Mouse (Mus musculus): ENCODE measurements around the gene Psd.

DNA sequence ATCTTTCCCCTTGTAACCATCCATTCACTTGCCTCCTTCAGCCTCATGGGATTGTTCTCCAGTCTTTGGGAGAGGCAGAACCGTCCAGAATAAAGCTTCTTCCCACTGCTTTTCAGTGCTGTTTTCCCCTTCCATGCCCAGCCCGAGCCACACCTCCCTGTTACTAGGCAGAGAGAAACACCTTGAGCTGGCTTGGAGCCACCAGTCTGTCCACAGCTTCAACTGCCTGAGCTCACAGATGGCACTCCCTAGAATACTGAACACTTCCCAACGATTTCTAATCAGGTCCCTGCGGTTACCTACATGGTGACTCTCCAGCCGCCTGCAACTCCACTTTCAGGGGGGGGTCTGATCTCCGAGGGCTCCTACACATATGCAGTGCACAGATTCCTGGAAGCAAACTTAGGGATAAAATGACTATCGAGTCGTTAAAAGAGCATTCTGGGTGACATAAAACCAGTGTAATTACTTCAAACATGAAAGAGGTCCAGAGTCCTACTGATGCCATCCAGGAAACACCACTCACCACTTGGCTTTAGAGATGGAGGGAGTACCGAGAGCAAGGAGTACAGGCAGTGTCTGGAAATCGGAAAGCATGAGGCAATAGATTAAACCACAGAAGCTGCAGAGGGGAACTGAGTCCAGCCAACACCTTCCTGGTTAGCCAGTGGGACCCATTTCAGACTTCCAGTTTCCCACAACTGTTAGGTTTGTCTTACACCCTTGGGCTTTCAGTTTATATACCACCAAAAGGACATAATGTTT lies 23.4 kb upstream of the Psd start, which contains the start of gene 2310034G01Rik:
- TF ChIP-seq CTCF (IDR thresholded peaks at IDR 0.05; ENCODE audit: low read depth, low read length), result no peak
- no peak for TF ChIP-seq POLR2A (IDR thresholded peaks at IDR 0.05; ENCODE audit: insufficient read depth, low read length)
- no peak for TF ChIP-seq EP300 (IDR thresholded peaks at IDR 0.05; ENCODE audit: insufficient read depth, low read depth, low read length)
